Mouse (Mus musculus): ENCODE data around the gene Cgn. TPM values are rescaled to one million over a fixed set of nuclear protein-coding genes. Genes with fewer than 3 reads are reported as not detected.
"Not testable (repeated sequence)": the region's sequence is repeated elsewhere in the genome, so short reads cannot be mapped to it uniquely, and the experiment has no call there.

The Cgn gene
- polyA plus RNA-seq, 1 experiment = 0.02 TPM

- Histone ChIP-seq H3K36me3 (ENCODE audit: control insufficient read depth) (peaks cover 2% of the 10 kb centered on the region; the same call in 1 of the 2 replicates), H3K4me3 (replicated peaks) (no peak overlapping the region), H3K9me3 (ENCODE audit: control insufficient read depth, low read length) (no peaks in the 10 kb centered on the region), H3K27me3 (ENCODE audit: control insufficient read depth) (peaks cover 52% of the 10 kb centered on the region), H3K4me1 (ENCODE audit: control insufficient read depth) (peaks cover 10% of the 10 kb centered on the region)
- no peak for TF ChIP-seq GATA1 (IDR thresholded peaks at IDR 0.05; ENCODE audit: low read length)
- no peak for TF ChIP-seq TAL1 (IDR thresholded peaks at IDR 0.05; ENCODE audit: low read length)
Measured at GRCm38 (mm10) chr3:94783462-94783931, 2.8 kb downstream of the Cgn start.

DNA sequence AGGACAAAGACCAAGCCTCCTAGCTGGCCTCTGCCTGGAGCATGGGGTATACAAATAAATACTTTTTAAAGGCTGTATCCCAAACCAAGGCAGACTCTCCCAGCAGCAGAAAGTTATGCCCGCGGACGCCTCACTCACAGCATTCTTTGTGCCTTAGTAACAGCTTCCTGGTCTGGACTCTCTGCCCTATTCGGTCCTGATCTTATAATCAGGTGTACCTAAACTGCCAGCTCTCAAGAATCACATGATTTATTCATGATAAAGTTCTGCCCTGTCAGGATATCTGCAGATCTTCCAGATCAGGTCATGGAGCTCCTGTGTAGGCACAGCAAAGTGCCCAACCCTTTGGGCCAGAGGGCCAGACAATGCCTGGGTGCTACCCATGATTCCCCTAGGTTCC lies 3.4 kb downstream of the Cgn start:
- Histone ChIP-seq H3K4me3 (replicated peaks) (no peak overlapping the region), H3K9me3 (ENCODE audit: control insufficient read depth, low read length) (no peaks in the 10 kb centered on the region), H3K27me3 (ENCODE audit: control insufficient read depth) (peaks cover 50% of the 10 kb centered on the region), H3K36me3 (ENCODE audit: control insufficient read depth) (peaks cover 2% of the 10 kb centered on the region; the same call in 1 of the 2 replicates), H3K4me1 (ENCODE audit: control insufficient read depth) (peaks cover 10% of the 10 kb centered on the region)
- TF ChIP-seq TAL1 (IDR thresholded peaks at IDR 0.05; ENCODE audit: low read length) (no peak), GATA1 (IDR thresholded peaks at IDR 0.05; ENCODE audit: low read length) (no peak)

DNA sequence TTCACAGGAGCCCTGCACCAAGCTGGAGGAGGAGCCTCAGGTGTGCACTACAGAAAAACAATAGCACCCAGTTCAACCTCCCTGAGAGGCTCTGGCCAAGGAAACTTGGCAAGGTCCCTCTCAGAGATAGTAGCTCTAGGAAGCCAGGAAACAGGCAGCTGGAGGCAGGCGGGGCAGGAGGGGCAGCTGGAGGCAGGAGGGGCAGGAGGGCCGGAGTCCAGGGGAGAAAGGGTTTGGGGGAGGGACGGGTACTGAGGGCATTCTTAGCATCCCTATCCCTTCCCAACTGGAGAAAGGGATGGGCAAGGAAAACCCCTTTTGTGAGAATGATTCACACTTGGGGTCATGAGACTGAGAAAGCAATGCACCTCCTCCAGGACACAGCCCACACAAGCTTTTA lies 4.9 kb downstream of the Cgn start:
- H3K9me3 ChIP-seq (ENCODE audit: control insufficient read depth, low read length) = no peaks in the 10 kb centered on the region
- peaks cover 35% of the 10 kb centered on the region for H3K27me3 ChIP-seq (ENCODE audit: control insufficient read depth)
- peaks cover 2% of the 10 kb centered on the region; the same call in 1 of the 2 replicates for H3K36me3 ChIP-seq (ENCODE audit: control insufficient read depth)
- H3K4me3 ChIP-seq (replicated peaks) = no peak overlapping the region
- H3K4me1 ChIP-seq (ENCODE audit: control insufficient read depth) = peaks cover 6% of the 10 kb centered on the region
- no peak for TF ChIP-seq TAL1 (IDR thresholded peaks at IDR 0.05; ENCODE audit: low read length)
- no peak for TF ChIP-seq GATA1 (IDR thresholded peaks at IDR 0.05; ENCODE audit: low read length)

DNA sequence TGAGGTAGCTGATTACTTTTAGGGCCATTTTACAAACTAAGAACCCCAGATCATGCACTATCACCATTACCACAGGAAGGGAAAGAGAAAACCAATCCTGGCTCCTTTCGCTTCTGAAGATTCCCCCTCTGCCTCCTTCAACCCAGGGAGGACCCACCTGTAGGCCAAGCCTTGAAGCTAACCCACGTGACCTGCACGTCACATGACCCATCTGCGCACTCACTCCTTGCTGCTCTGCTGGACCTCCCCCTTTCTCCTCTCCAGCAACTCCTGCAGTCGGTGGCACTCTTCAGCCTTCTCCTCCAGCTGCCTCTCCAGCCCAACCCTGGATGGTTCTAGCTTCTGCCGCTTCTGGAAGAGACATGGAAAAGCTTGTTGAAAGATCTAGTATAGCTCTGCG lies 10.4 kb downstream of the Cgn start:
- TF ChIP-seq TAL1 (IDR thresholded peaks at IDR 0.05; ENCODE audit: low read length) (no peak), GATA1 (IDR thresholded peaks at IDR 0.05; ENCODE audit: low read length) (no peak)
- peaks cover 4% of the 10 kb centered on the region; the same call in 1 of the 2 replicates for H3K36me3 ChIP-seq (ENCODE audit: control insufficient read depth)
- H3K27me3 ChIP-seq (ENCODE audit: control insufficient read depth) = peaks cover 19% of the 10 kb centered on the region
- H3K4me1 ChIP-seq (ENCODE audit: control insufficient read depth) = no peaks in the 10 kb centered on the region
- H3K9me3 ChIP-seq (ENCODE audit: control insufficient read depth, low read length) = no peaks in the 10 kb centered on the region
- H3K4me3 ChIP-seq (replicated peaks) = no peak overlapping the region

DNA sequence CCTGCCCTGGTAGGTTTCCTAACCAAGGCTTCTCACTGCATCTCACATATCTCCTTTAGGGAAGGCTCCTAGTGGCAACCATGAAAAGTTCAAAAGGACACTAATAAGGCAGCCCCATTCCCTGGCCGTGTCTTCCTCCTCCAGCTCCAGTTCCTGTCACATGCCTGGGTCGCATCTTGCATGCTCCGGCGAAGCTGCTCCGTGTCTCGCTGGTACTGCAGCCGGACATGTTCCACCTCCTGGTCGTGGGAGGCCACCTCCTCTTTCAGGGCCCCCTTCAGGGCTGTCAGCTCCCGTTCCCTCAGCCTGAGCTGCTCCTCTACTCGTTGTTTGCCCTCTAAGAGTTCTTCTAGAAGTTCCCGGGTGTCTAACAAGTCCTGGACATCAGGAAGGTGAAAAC lies 12.3 kb downstream of the Cgn start:
- Histone ChIP-seq H3K4me3 (replicated peaks) (no peak overlapping the region), H3K4me1 (ENCODE audit: control insufficient read depth) (no peaks in the 10 kb centered on the region), H3K9me3 (ENCODE audit: control insufficient read depth, low read length) (no peaks in the 10 kb centered on the region), H3K27me3 (ENCODE audit: control insufficient read depth) (peaks cover 20% of the 10 kb centered on the region), H3K36me3 (ENCODE audit: control insufficient read depth) (peaks cover 3% of the 10 kb centered on the region; the same call in 1 of the 2 replicates)
- TF ChIP-seq GATA1 (IDR thresholded peaks at IDR 0.05; ENCODE audit: low read length) (no peak), TAL1 (IDR thresholded peaks at IDR 0.05; ENCODE audit: low read length) (no peak)

GRCm38 (mm10) chr3:94765456-94765855 lies 20.8 kb downstream of the Cgn start:
- H3K36me3 ChIP-seq (ENCODE audit: control insufficient read depth); H3K9me3 ChIP-seq (ENCODE audit: control insufficient read depth, low read length); H3K27me3 ChIP-seq (ENCODE audit: control insufficient read depth); H3K4me3 ChIP-seq (replicated peaks): not testable (repeated sequence)
- peaks cover 19% of the 10 kb centered on the region for H3K4me1 ChIP-seq (ENCODE audit: control insufficient read depth)
- peak; percentile 39; the same call in 1 of the 3 replicates for TF ChIP-seq TAL1 (IDR thresholded peaks at IDR 0.05; ENCODE audit: low read length)

DNA sequence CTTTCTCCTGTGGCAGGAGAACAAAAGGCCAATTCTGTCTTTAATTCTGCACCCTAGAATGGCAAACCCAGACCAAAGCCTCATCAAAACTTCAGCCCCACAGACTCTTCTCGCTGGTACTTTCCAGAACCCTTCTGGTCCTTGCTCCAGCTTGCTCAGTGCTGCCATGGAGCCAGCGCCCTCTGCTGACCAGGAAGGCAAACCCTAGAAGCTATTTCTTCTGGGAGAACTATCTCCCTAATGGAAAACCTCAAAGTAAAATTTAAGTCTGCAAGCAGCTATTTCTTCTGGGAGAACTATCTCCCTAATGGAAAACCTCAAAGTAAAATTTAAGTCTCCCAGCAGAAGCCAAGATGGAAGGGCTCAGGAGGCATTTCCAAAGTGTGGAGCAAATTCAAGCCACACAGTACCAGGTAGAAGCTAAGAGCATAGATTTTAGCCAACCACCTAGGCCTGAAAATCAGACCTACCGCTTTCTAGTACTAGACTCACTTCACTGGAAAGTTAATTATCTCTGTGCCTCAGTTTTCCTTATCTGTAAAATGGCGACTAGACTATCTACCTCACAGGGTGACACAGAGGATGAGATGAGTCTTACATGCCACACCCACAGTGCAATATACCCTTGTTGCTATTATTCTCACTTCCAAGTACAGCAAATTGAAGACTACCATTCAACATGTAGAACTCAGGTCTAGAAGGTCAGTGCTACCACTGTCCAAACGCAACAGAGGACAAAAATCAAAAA lies 21.6 kb downstream of the Cgn start:
- not testable (repeated sequence) for H3K9me3 ChIP-seq (ENCODE audit: control insufficient read depth, low read length); H3K27me3 ChIP-seq (ENCODE audit: control insufficient read depth); H3K4me3 ChIP-seq (replicated peaks); H3K36me3 ChIP-seq (ENCODE audit: control insufficient read depth)
- H3K4me1 ChIP-seq (ENCODE audit: control insufficient read depth) = peaks cover 19% of the 10 kb centered on the region

DNA sequence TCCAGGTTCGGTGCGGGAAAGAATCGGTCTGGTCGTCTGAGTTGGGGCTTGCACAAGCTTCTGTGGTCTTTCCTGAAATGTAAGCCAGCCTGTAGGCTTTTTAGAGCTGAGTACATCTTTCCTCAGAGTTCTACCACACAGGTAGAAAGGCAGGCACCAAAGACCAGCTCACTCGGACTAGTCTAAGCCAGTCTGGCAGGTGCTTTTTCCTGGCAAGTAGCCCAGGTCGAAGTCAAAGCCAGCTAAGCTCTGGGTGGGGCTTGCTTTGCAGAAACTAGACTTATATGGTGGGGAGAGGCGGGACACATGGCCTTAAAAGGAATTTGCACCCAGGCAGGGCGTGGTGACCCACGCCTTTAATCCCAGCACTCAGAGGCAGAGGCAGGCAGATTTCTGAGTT lies 27.9 kb downstream of the Cgn start:
- not testable (repeated sequence) for H3K36me3 ChIP-seq (ENCODE audit: control insufficient read depth); H3K9me3 ChIP-seq (ENCODE audit: control insufficient read depth, low read length); H3K4me3 ChIP-seq (replicated peaks)
- Histone ChIP-seq H3K27me3 (ENCODE audit: control insufficient read depth) (peaks cover 11% of the 10 kb centered on the region), H3K4me1 (ENCODE audit: control insufficient read depth) (peaks cover 12% of the 10 kb centered on the region)

DNA sequence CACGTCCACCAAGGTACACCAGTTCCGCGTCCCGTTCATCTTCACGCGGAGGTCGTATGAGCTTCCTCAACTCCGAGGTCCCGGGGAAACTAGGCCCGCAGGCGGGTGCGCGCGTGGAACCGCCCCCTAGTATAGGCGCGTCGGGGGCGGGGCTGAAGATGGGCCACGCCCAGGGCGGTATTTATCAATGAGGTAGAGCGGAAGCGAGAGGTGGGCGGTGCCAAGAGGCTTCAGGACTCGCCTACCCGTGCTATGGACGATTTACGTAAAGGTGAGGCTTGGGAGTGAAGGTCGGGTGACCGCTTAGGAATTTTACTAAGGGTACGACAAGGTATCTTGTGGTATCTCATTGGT lies 28.3 kb downstream of the Cgn start:
- peaks cover 11% of the 10 kb centered on the region for H3K27me3 ChIP-seq (ENCODE audit: control insufficient read depth)
- H3K36me3 ChIP-seq (ENCODE audit: control insufficient read depth); H3K9me3 ChIP-seq (ENCODE audit: control insufficient read depth, low read length); H3K4me3 ChIP-seq (replicated peaks): not testable (repeated sequence)
- peaks cover 12% of the 10 kb centered on the region for H3K4me1 ChIP-seq (ENCODE audit: control insufficient read depth)

DNA sequence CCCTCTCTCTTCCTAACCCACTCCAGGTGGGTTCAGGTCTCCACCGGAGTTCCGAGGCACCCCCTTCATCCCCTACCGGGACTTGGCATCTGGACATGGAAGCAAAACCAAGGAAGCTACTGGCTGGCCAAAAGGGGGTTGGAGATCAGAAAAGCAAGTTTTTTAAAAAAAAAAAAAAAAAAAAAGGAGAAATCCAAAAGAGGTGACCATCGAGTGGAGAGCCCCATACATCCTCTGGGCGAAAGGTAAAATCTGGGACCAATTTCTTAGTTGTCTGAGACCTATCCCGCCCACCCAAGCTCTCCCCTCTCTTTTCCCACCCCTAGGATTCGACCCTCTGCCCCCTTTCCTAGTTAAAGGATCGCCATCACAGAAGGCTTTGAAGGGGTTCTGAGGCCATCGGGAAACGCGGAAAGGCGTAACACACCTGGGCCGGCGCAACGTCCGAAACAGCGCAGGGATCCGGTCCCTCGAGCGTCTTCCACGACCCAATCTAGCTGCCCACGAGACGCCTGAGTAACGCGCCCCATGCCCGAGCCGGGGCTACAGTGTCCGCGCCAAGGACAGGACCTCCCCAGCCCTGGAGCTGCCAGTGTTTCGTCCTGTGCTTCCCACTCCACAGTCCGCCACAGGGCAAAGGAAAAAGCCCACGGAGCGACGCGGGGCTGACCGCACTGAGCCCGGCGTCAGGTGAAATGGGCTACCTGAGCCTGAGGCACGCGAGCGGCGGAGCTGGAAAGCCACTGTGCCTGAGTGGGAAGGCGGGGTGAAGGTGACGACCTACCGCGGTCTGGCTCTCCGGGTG lies 28.8 kb downstream of the Cgn start:
- peaks cover 12% of the 10 kb centered on the region for H3K4me1 ChIP-seq (ENCODE audit: control insufficient read depth)
- H3K27me3 ChIP-seq (ENCODE audit: control insufficient read depth) = peaks cover 11% of the 10 kb centered on the region
- H3K36me3 ChIP-seq (ENCODE audit: control insufficient read depth); H3K9me3 ChIP-seq (ENCODE audit: control insufficient read depth, low read length): not testable (repeated sequence)
- H3K4me3 ChIP-seq (replicated peaks) = peak overlapping the region; percentile 56
